Mouse (Mus musculus) lung, postnatal 0 days (tissue): ENCODE results near the gene Upp1.

Source experiments
- CTCF ChIP-seq: IDR thresholded peaks from 2 replicates; pipeline ENCODE4 v1.5.1; 2016; ENCODE audit warnings: antibody characterized with exemption, mild to moderate bottlenecking
- EP300 ChIP-seq: IDR thresholded peaks from 2 replicates; pipeline ENCODE4 v1.6.1; 2016; ENCODE audit warnings: antibody characterized with exemption, mild to moderate bottlenecking, control low read depth

DNA sequence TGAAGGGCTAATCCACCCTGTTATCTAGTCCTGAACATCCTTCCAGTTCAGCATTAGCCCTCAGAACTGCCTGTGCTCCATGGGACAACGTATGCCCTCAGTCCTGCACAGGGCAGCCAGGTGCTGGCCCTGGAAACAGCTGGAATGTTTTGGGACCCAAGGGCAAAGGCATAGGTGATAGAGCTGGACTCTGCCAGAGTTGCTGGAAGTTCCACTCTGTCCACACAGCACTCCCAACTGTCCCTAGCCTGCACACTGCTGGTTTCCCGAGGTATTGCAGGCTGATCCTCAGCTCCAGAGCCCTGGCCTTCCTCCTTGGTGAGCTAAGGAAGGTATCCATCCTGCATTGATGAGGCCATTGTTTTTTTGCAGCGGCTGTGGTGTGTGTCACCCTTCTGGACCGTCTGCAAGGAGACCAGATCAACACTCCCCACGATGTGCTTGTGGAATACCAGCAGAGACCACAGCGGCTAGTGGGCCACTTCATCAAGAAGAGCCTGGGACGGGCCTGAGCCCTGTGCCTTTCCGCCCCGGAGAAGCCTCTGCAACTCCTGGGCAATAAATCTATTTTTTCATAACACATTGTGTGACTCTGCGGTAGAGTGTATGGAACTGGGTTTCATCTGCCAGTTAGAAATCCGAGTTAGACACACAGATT lies 17.8 kb downstream of the Upp1 start:
- TF ChIP-seq CTCF (peak; percentile 64), EP300 (no peak)
